Mouse (Mus musculus): ENCODE data around the gene Rag1. TPM values are rescaled to one million over a fixed set of nuclear protein-coding genes. Genes with fewer than 3 reads are reported as not detected.

Rag1 gene
- polyA plus RNA-seq, 1 experiment from 2014 or later: 0.05 TPM

GRCm38 (mm10) chr2:101665058-101665702 is 15.9 kb upstream of the Rag1 start:
- no peaks in the 10 kb centered on the region for H3K9me3 ChIP-seq (replicated peaks; ENCODE audit: low read length)
- peak; percentile 92 for DNase-seq (ENCODE audit: low spot score)
- no peak overlapping the region for H3K4me2 ChIP-seq (ENCODE audit: low read length)
- peak; percentile 73; the same call in 1 of the 2 replicates for ATAC-seq (replicated peaks; ENCODE audit: low FRiP score, low read depth)
- WGBS: 24% methylated on average over 9 of the region's 9 CpGs
- no peaks in the 10 kb centered on the region for H3K4me1 ChIP-seq (replicated peaks; ENCODE audit: insufficient read depth, low read length)
- H3K36me3 ChIP-seq (ENCODE audit: insufficient read depth, low read length): no peaks in the 10 kb centered on the region
- no peak overlapping the region for H3K27ac ChIP-seq
- no peak overlapping the region for H3K9ac ChIP-seq (ENCODE audit: low read depth, low read length)
- TF ChIP-seq CTCF (IDR thresholded peaks at IDR 0.05; ENCODE audit: low read depth): peak; percentile 97
- no peaks in the 10 kb centered on the region for H3K27me3 ChIP-seq (ENCODE audit: insufficient read depth, low read length)
- H3K4me3 ChIP-seq (replicated peaks; ENCODE audit: low read depth, low read length): no peak overlapping the region

GRCm38 (mm10) chr2:101660536-101660935 is 11.2 kb upstream of the Rag1 start:
- no peak overlapping the region for H3K4me2 ChIP-seq (ENCODE audit: low read length)
- no peaks in the 10 kb centered on the region for H3K9me3 ChIP-seq (replicated peaks; ENCODE audit: low read length)
- no peak overlapping the region for H3K27ac ChIP-seq
- H3K9ac ChIP-seq (ENCODE audit: low read depth, low read length): no peak overlapping the region
- H3K36me3 ChIP-seq (ENCODE audit: insufficient read depth, low read length): no peaks in the 10 kb centered on the region
- H3K4me3 ChIP-seq (replicated peaks; ENCODE audit: low read depth, low read length): no peak overlapping the region
- H3K4me1 ChIP-seq (replicated peaks; ENCODE audit: insufficient read depth, low read length): no peaks in the 10 kb centered on the region
- H3K27me3 ChIP-seq (ENCODE audit: insufficient read depth, low read length): no peaks in the 10 kb centered on the region
- TF ChIP-seq CTCF (IDR thresholded peaks at IDR 0.05; ENCODE audit: low read depth): no peak
- 76% methylated on average over 2 of the region's 2 CpGs for WGBS
- ATAC-seq (replicated peaks; ENCODE audit: low FRiP score, low read depth) (no peak), DNase-seq (ENCODE audit: low spot score) (no peak)

GRCm38 (mm10) chr2:101652921-101653597 is 3.8 kb upstream of the Rag1 start:
- Histone ChIP-seq H3K9ac (ENCODE audit: low read depth, low read length) (0 out of 2 replicates have a peak overlapping the region, but pooled peaks have one; percentile 28), H3K27me3 (ENCODE audit: insufficient read depth, low read length) (no peaks in the 10 kb centered on the region; the same call in 1 of the 2 replicates), H3K4me1 (replicated peaks; ENCODE audit: insufficient read depth, low read length) (no peaks in the 10 kb centered on the region), H3K4me2 (ENCODE audit: low read length) (peak overlapping the region; percentile 60), H3K4me3 (replicated peaks; ENCODE audit: low read depth, low read length) (peak overlapping the region; percentile 23), H3K27ac (no peak overlapping the region), H3K9me3 (replicated peaks; ENCODE audit: low read length) (no peaks in the 10 kb centered on the region), H3K36me3 (ENCODE audit: insufficient read depth, low read length) (no peaks in the 10 kb centered on the region)
- DNase-seq (ENCODE audit: low spot score) (peak; percentile 89), ATAC-seq (replicated peaks; ENCODE audit: low FRiP score, low read depth) (peak; percentile 26; the same call in 1 of the 2 replicates)
- 17% methylated on average over 14 of the region's 14 CpGs for WGBS
- peak; percentile 82 for TF ChIP-seq CTCF (IDR thresholded peaks at IDR 0.05; ENCODE audit: low read depth)

GRCm38 (mm10) chr2:101652204-101652920 is 3.1 kb upstream of the Rag1 start:
- no peak for DNase-seq (ENCODE audit: low spot score)
- 0 out of 2 replicates have a peak overlapping the region, but pooled peaks have one; percentile 28 for H3K9ac ChIP-seq (ENCODE audit: low read depth, low read length)
- 36% methylated on average over 14 of the region's 14 CpGs for WGBS
- no peak overlapping the region for H3K27ac ChIP-seq
- H3K36me3 ChIP-seq (ENCODE audit: insufficient read depth, low read length): no peaks in the 10 kb centered on the region
- peak; percentile 65; the same call in 1 of the 2 replicates for ATAC-seq (replicated peaks; ENCODE audit: low FRiP score, low read depth)
- peak overlapping the region; percentile 23 for H3K4me3 ChIP-seq (replicated peaks; ENCODE audit: low read depth, low read length)
- no peaks in the 10 kb centered on the region for H3K4me1 ChIP-seq (replicated peaks; ENCODE audit: insufficient read depth, low read length)
- TF ChIP-seq CTCF (IDR thresholded peaks at IDR 0.05; ENCODE audit: low read depth): no peak
- no peaks in the 10 kb centered on the region for H3K9me3 ChIP-seq (replicated peaks; ENCODE audit: low read length)
- no peaks in the 10 kb centered on the region; the same call in 1 of the 2 replicates for H3K27me3 ChIP-seq (ENCODE audit: insufficient read depth, low read length)
- H3K4me2 ChIP-seq (ENCODE audit: low read length): peak overlapping the region; percentile 60

- Histone ChIP-seq H3K9ac (ENCODE audit: low read depth, low read length) (no peak overlapping the region), H3K36me3 (ENCODE audit: insufficient read depth, low read length) (no peaks in the 10 kb centered on the region), H3K27me3 (ENCODE audit: insufficient read depth, low read length) (no peaks in the 10 kb centered on the region; the same call in 1 of the 2 replicates), H3K4me1 (replicated peaks; ENCODE audit: insufficient read depth, low read length) (no peaks in the 10 kb centered on the region), H3K4me2 (ENCODE audit: low read length) (no peak overlapping the region), H3K27ac (no peak overlapping the region), H3K9me3 (replicated peaks; ENCODE audit: low read length) (no peaks in the 10 kb centered on the region), H3K4me3 (replicated peaks; ENCODE audit: low read depth, low read length) (no peak overlapping the region)
- 41% methylated on average over 1 of the region's 1 CpGs for WGBS
- ATAC-seq (replicated peaks; ENCODE audit: low FRiP score, low read depth) (no peak), DNase-seq (ENCODE audit: low spot score) (no peak)
- no peak for TF ChIP-seq CTCF (IDR thresholded peaks at IDR 0.05; ENCODE audit: low read depth)
Observed at GRCm38 (mm10) chr2:101650446-101650845, 1.1 kb upstream of the Rag1 start.

- no peak for TF ChIP-seq CTCF (IDR thresholded peaks at IDR 0.05; ENCODE audit: low read depth)
- ATAC-seq (replicated peaks; ENCODE audit: low FRiP score, low read depth): no peak
- no peak for DNase-seq (ENCODE audit: low spot score)
- Histone ChIP-seq H3K9me3 (replicated peaks; ENCODE audit: low read length) (no peaks in the 10 kb centered on the region), H3K27ac (no peak overlapping the region), H3K4me2 (ENCODE audit: low read length) (no peak overlapping the region), H3K4me1 (replicated peaks; ENCODE audit: insufficient read depth, low read length) (no peaks in the 10 kb centered on the region), H3K9ac (ENCODE audit: low read depth, low read length) (no peak overlapping the region), H3K27me3 (ENCODE audit: insufficient read depth, low read length) (no peaks in the 10 kb centered on the region; the same call in 1 of the 2 replicates), H3K4me3 (replicated peaks; ENCODE audit: low read depth, low read length) (no peak overlapping the region), H3K36me3 (ENCODE audit: insufficient read depth, low read length) (no peaks in the 10 kb centered on the region)
- WGBS: 67% methylated on average over 2 of the region's 2 CpGs
Observed at GRCm38 (mm10) chr2:101648361-101648760, 940 bp downstream of the Rag1 start.

Data from kidney, postnatal 0 days (tissue).